Mouse (Mus musculus) gastrocnemius, postnatal 4 days (tissue): Measurements from ENCODE around the gene Gm12248. TPM values are rescaled to one million over a fixed set of nuclear protein-coding genes. Genes with fewer than 3 reads are reported as not detected.

Source experiments
- DNase-seq, 2 experiments: peaks; one replicate each; pipeline ENCODE4 v3.0.0; 2021 to 2022; ENCODE audit warnings: low spot score in 2 of 2, mixed read lengths in 2 of 2
- total RNA-seq, 2 experiments: library from RNA; stranded (reverse); gene quantifications; 2 replicates each; pipeline ENCODE4 v1.2.3; 2021

Gm12248 gene
- total RNA-seq, 2 experiments from 2014 or later: not detected

- no peak for DNase-seq
These were observed 53.9 kb downstream of the Gm12248 start for GRCm38 (mm10) chr11:58039027-58039426.

GRCm38 (mm10) chr11:58033635-58034034, 59.3 kb downstream of the Gm12248 start:
- no peak for DNase-seq

- no peak for DNase-seq
These were observed 61.8 kb downstream of the Gm12248 start for GRCm38 (mm10) chr11:58031176-58031575.

GRCm38 (mm10) chr11:58029869-58030268, 63.1 kb downstream of the Gm12248 start:
- DNase-seq: no peak

- no peak for DNase-seq
These were observed 64.0 kb downstream of the Gm12248 start for GRCm38 (mm10) chr11:58028981-58029380.

- no peak for DNase-seq
These were observed 66.1 kb downstream of the Gm12248 start for GRCm38 (mm10) chr11:58026860-58027259.

GRCm38 (mm10) chr11:58026337-58026736, 66.6 kb downstream of the Gm12248 start:
- no peak for DNase-seq

GRCm38 (mm10) chr11:58025881-58026280, 67.1 kb downstream of the Gm12248 start:
- DNase-seq: no peak

GRCm38 (mm10) chr11:58024671-58025070, 68.3 kb downstream of the Gm12248 start:
- DNase-seq: no peak

GRCm38 (mm10) chr11:58024271-58024670, 68.7 kb downstream of the Gm12248 start:
- no peak for DNase-seq

GRCm38 (mm10) chr11:58021618-58022017, 71.3 kb downstream of the Gm12248 start:
- DNase-seq: no peak

GRCm38 (mm10) chr11:58021095-58021494, 71.8 kb downstream of the Gm12248 start:
- DNase-seq: no peak

- DNase-seq: no peak
These were observed 74.2 kb downstream of the Gm12248 start for GRCm38 (mm10) chr11:58018701-58019100.

GRCm38 (mm10) chr11:58018287-58018686, 74.6 kb downstream of the Gm12248 start:
- no peak for DNase-seq

- no peak for DNase-seq
These were observed 75.5 kb downstream of the Gm12248 start for GRCm38 (mm10) chr11:58017422-58017821.

- no peak for DNase-seq
These were observed 76.6 kb downstream of the Gm12248 start for GRCm38 (mm10) chr11:58016371-58016770.

- no peak for DNase-seq
These were observed 77.6 kb downstream of the Gm12248 start for GRCm38 (mm10) chr11:58015339-58015738.

GRCm38 (mm10) chr11:58014604-58015003, 78.3 kb downstream of the Gm12248 start:
- DNase-seq: no peak

Other genes starting within 250 kb of the Gm12248 start
- 10 to 100 TPM; 92.7 to 95.0 TPM for gene Larp1, start 84.1 kb downstream of the Gm12248 start, total RNA-seq
- 10 to 100 TPM; 47.5 to 48.9 TPM for gene Cnot8, start 11.0 kb upstream of the Gm12248 start, total RNA-seq
- gene Gemin5, start 75.4 kb upstream of the Gm12248 start, total RNA-seq: 10 to 100 TPM; 14.8 to 15.3 TPM
- 10 to 100 TPM; 54.1 to 59.7 TPM for gene Mrpl22, start 78.5 kb upstream of the Gm12248 start, total RNA-seq
- 10 to 100 TPM; 15.6 to 17.9 TPM for gene Igtp, start 106.4 kb upstream of the Gm12248 start, total RNA-seq
- gene Irgm2, start 106.5 kb upstream of the Gm12248 start, total RNA-seq: 10 to 100 TPM; 13.0 to 13.1 TPM
- not detected for gene 4930438A08Rik, start 181.7 kb upstream of the Gm12248 start, total RNA-seq
- gene Zfp692, start 213.9 kb upstream of the Gm12248 start, total RNA-seq: 1 to 10 TPM; 6.1 to 6.9 TPM
- gene Zfp672, start 237.2 kb upstream of the Gm12248 start, total RNA-seq: 10 to 100 TPM; 34.3 to 40.7 TPM
- 10 to 100 TPM; 31.0 to 36.5 TPM for gene Sh3bp5l, start 237.6 kb upstream of the Gm12248 start, total RNA-seq